Mouse (Mus musculus) megakaryocyte, embryonic 14.5 days (primary cell): ENCODE measurements around the gene Spi1.

Experiments
- FLI1 ChIP-seq: IDR thresholded peaks from 2 replicates; pipeline ENCODE4 v1.6.1; 2012; ENCODE audit warnings: low read length, inconsistent platforms, mixed read lengths
- GATA1 ChIP-seq: IDR thresholded peaks from 3 replicates; pipeline ENCODE4 v1.6.1; 2012; ENCODE audit warnings: mixed read lengths, low read length, inconsistent platforms, borderline replicate concordance

DNA sequence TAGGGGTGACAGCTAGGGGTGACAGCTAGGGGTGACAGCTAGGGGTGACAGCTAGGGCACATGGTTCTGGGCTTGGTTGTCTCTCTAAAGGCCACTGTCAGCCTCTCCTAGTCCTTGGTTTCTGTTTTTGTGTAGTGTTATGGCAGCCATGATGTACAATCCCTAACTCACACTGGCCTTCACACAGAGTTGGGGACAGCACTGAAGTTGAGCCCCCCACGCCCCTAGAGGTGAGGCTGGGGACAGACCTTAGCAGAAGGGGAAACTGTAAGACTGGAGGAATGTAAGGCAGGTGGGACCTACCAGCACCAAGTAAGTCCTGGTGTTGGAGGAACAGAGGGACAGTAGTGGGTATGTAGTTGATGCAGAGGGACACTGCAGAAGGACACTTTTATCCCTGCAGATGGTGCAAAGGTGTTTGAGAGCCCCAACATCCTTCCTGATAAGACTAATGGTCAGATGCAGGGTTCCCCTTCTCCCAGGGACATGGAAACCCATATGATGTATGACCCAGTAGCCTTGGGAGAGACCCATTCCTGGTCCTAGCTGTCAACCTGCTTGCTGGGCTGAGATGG, 1.3 kb downstream of the Spi1 start:
- no peak for TF ChIP-seq GATA1
- TF ChIP-seq FLI1 = no peak
